Mouse (Mus musculus) spleen, adult 2 months (tissue): ENCODE data around the gene Wdr19.

Experiments
- CTCF ChIP-seq: fragments of 200-500 bp; IDR thresholded peaks from 2 replicates; pipeline ENCODE4 v1.5.1; 2011; ENCODE audit warnings: mild to moderate bottlenecking, inconsistent platforms; ENCODE audit not compliant: insufficient read depth, insufficient read length, insufficient replicate concordance; ENCODE audit errors: extremely low read depth
- POLR2A ChIP-seq: fragments of 200-500 bp; IDR thresholded peaks from 2 replicates; pipeline ENCODE4 v1.6.1; 2011; ENCODE audit warnings: low read depth, low read length, inconsistent platforms

- TF ChIP-seq CTCF (no peak), POLR2A (no peak)
Measured at GRCm38 (mm10) chr5:65204726-65205125, 5.2 kb downstream of the Wdr19 start.
